Mouse (Mus musculus) liver, postnatal 0 days (tissue): ENCODE results near the gene Sept8.

Source experiments
- CTCF ChIP-seq: sonication (generic); IDR thresholded peaks from 2 replicates; pipeline ENCODE4 v1.5.1; 2016; ENCODE audit warnings: antibody characterized with exemption, low read depth
- EP300 ChIP-seq: IDR thresholded peaks from 2 replicates; pipeline ENCODE4 v1.6.1; 2016; ENCODE audit warnings: antibody characterized with exemption, low read depth, mild to moderate bottlenecking

DNA sequence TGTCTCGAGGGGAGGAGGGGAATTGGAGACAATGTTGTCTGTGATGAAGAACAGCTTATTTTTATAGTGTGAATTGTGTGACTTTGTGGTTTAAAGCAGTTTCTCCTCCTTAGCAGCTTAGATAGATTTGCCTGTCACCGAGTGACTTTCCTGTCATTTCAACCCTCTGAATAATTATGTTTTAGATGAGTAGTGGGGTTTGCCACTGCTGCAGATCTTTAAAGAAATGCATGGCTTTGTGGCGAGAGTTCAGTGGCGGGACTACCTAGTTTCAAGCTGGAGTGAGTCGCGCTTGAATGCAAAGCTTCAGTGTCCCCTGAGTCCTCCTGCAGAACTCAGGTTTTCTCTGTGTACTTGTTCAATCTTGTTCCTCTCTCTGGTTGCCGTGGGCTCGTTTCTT lies 69.2 kb downstream of the Sept8 start:
- TF ChIP-seq CTCF: no peak
- TF ChIP-seq EP300: no peak
